Mouse (Mus musculus) erythroblast, embryonic 14.5 days (primary cell): Measurements from ENCODE around the gene Vmac. TPM values are rescaled to one million over a fixed set of nuclear protein-coding genes. Genes with fewer than 3 reads are reported as not detected.

Experiments
- H3K27me3 ChIP-seq: 2 replicates; pipeline ENCODE4 v1.6.1; 2012; ENCODE audit warnings: inconsistent platforms; ENCODE audit not compliant: control insufficient read depth
- H3K36me3 ChIP-seq: 2 replicates; pipeline ENCODE4 v1.6.1; 2012; ENCODE audit warnings: mild to moderate bottlenecking, inconsistent platforms; ENCODE audit not compliant: control insufficient read depth
- H3K4me1 ChIP-seq: 2 replicates; pipeline ENCODE4 v1.6.1; 2012; ENCODE audit warnings: inconsistent platforms; ENCODE audit not compliant: control insufficient read depth
- H3K4me3 ChIP-seq: replicated peaks from 2 replicates; pipeline ENCODE3; 2012; ENCODE audit warnings: moderate library complexity, mild to moderate bottlenecking, inconsistent platforms
- H3K9me3 ChIP-seq: 2 replicates; pipeline ENCODE4 v1.6.1; 2012; ENCODE audit warnings: low read length, inconsistent platforms, mixed read lengths; ENCODE audit not compliant: control insufficient read depth
- GATA1 ChIP-seq: IDR thresholded peaks from 2 replicates; pipeline ENCODE4 v1.6.1; 2012; ENCODE audit warnings: low read length, inconsistent platforms, mixed read lengths
- TAL1 ChIP-seq: IDR thresholded peaks from 3 replicates; pipeline ENCODE4 v1.6.1; 2012; ENCODE audit warnings: low read length, inconsistent platforms, mixed read lengths
- polyA plus RNA-seq: library from polyadenylated mRNA; stranded (reverse); fragments of >175 nt; gene quantifications from 2 replicates; pipeline ENCODE4 v1.2.3, GENCODE M21; 2012

The Vmac gene
- polyA plus RNA-seq, 1 experiment, result 0.22 TPM

- Histone ChIP-seq H3K27me3 (peaks cover 6% of the 10 kb centered on the region), H3K36me3 (peaks cover 41% of the 10 kb centered on the region), H3K4me3 (peak overlapping the region; percentile 98), H3K4me1 (peaks cover 61% of the 10 kb centered on the region), H3K9me3 (no peaks in the 10 kb centered on the region)
- no peak for TF ChIP-seq TAL1
- no peak for TF ChIP-seq GATA1
Measured at GRCm38 (mm10) chr17:56673647-56674416, 44.0 kb downstream of the Vmac start.

- TF ChIP-seq TAL1 (no peak), GATA1 (no peak)
Measured at GRCm38 (mm10) chr17:56672941-56673646, 44.7 kb downstream of the Vmac start, which contains the start of gene Ranbp3. Ranbp3 (plus strand) TSS chr17:56673294.

GRCm38 (mm10) chr17:56669766-56670165 is 48.1 kb downstream of the Vmac start:
- Histone ChIP-seq H3K36me3 (peaks cover 3% of the 10 kb centered on the region), H3K4me3 (no peak overlapping the region), H3K4me1 (peaks cover 37% of the 10 kb centered on the region), H3K9me3 (no peaks in the 10 kb centered on the region), H3K27me3 (peaks cover 35% of the 10 kb centered on the region)
- no peak for TF ChIP-seq TAL1
- no peak for TF ChIP-seq GATA1

More at GRCm38 (mm10) chr17:56672941-56673646, 44.7 kb downstream of the Vmac start, which contains the start of gene Ranbp3:
- peaks cover 67% of the 10 kb centered on the region for H3K4me1 ChIP-seq
- peak within 1 kb of the TSS; percentile 98 for H3K4me3 ChIP-seq
- H3K27me3 ChIP-seq, result peaks cover 13% of the 10 kb centered on the region
- no peaks in the 10 kb centered on the region for H3K9me3 ChIP-seq
- peaks cover 36% of the 10 kb centered on the region for H3K36me3 ChIP-seq

GRCm38 (mm10) chr17:56668384-56669144 is 49.3 kb downstream of the Vmac start:
- H3K4me3 ChIP-seq, result peak overlapping the region; percentile 41
- H3K9me3 ChIP-seq, result no peaks in the 10 kb centered on the region
- peaks cover 31% of the 10 kb centered on the region for H3K4me1 ChIP-seq
- no peaks in the 10 kb centered on the region for H3K36me3 ChIP-seq
- TF ChIP-seq GATA1, result no peak
- TF ChIP-seq TAL1, result no peak
- H3K27me3 ChIP-seq, result peaks cover 44% of the 10 kb centered on the region

- Histone ChIP-seq H3K36me3 (no peaks in the 10 kb centered on the region), H3K4me3 (no peak overlapping the region), H3K27me3 (peaks cover 53% of the 10 kb centered on the region), H3K9me3 (no peaks in the 10 kb centered on the region), H3K4me1 (peaks cover 28% of the 10 kb centered on the region)
- TF ChIP-seq TAL1 (no peak), GATA1 (no peak)
Measured at GRCm38 (mm10) chr17:56667591-56667990, 50.2 kb downstream of the Vmac start.

GRCm38 (mm10) chr17:56666384-56666783 is 51.4 kb downstream of the Vmac start:
- Histone ChIP-seq H3K9me3 (no peaks in the 10 kb centered on the region), H3K4me3 (no peak overlapping the region), H3K4me1 (peaks cover 18% of the 10 kb centered on the region), H3K36me3 (no peaks in the 10 kb centered on the region), H3K27me3 (peaks cover 61% of the 10 kb centered on the region)
- TF ChIP-seq TAL1 (no peak), GATA1 (no peak)

- Histone ChIP-seq H3K36me3 (no peaks in the 10 kb centered on the region), H3K27me3 (peaks cover 63% of the 10 kb centered on the region), H3K4me1 (peaks cover 14% of the 10 kb centered on the region), H3K4me3 (no peak overlapping the region), H3K9me3 (no peaks in the 10 kb centered on the region)
- TF ChIP-seq TAL1, result no peak
- TF ChIP-seq GATA1, result no peak
Measured at GRCm38 (mm10) chr17:56664333-56664732, 53.5 kb downstream of the Vmac start.

Other genes starting within 250 kb of the Vmac start
- 0.33 and 0.44 TPM in 2 replicates for gene Ptprs, start 241.5 kb downstream of the Vmac start, polyA plus RNA-seq
- gene Znrf4, start 205.6 kb downstream of the Vmac start, polyA plus RNA-seq, result not detected in 2 replicates
- gene Gm20219, start 163.6 kb downstream of the Vmac start, polyA plus RNA-seq, result 0.04 and 0.10 TPM in 2 replicates
- gene Safb2, start 133.4 kb downstream of the Vmac start, polyA plus RNA-seq, result 26.3 and 27.6 TPM in 2 replicates
- gene Safb, start 133.2 kb downstream of the Vmac start, polyA plus RNA-seq, result 27.9 and 29.6 TPM in 2 replicates
- 21.4 and 25.5 TPM in 2 replicates for gene 2410015M20Rik, start 108.3 kb downstream of the Vmac start, polyA plus RNA-seq
- 810 and 1,011 TPM in 2 replicates for gene Rpl36, start 104.6 kb downstream of the Vmac start, polyA plus RNA-seq
- gene Lonp1, start 91.1 kb downstream of the Vmac start, polyA plus RNA-seq, result 6.7 TPM in 2 replicates
- gene Catsperd, start 89.9 kb downstream of the Vmac start, polyA plus RNA-seq, result not detected in 2 replicates
- gene Ranbp3, start 44.7 kb downstream of the Vmac start, polyA plus RNA-seq, result 16.4 and 17.4 TPM in 2 replicates
- 70.5 and 83.1 TPM in 2 replicates for gene Ndufa11, start 255 bp downstream of the Vmac start, polyA plus RNA-seq
- gene Nrtn, start 39.5 kb upstream of the Vmac start, polyA plus RNA-seq, result 1.4 and 2.2 TPM in 2 replicates
- gene Dus3l, start 46.7 kb upstream of the Vmac start, polyA plus RNA-seq, result 2.7 and 3.2 TPM in 2 replicates
- gene Prr22, start 52.2 kb upstream of the Vmac start, polyA plus RNA-seq, result 0.66 and 0.78 TPM in 2 replicates
- 26.9 and 29.2 TPM in 2 replicates for gene Rfx2, start 113.0 kb upstream of the Vmac start, polyA plus RNA-seq
- not detected in 2 replicates for gene Acsbg2, start 156.4 kb upstream of the Vmac start, polyA plus RNA-seq
- not detected in 2 replicates for gene 1700061G19Rik, start 157.5 kb upstream of the Vmac start, polyA plus RNA-seq
- 5.1 and 5.8 TPM in 2 replicates for gene Mllt1, start 217.4 kb upstream of the Vmac start, polyA plus RNA-seq